Mouse (Mus musculus) thymus, postnatal 10 days (tissue): ENCODE results near the gene Tfb1m.

Experiments used
- DNase-seq, 2 experiments: peaks; one replicate each; pipeline ENCODE4 v3.0.0; 2021; ENCODE audit warnings: low spot score in 2 of 2

Tfb1m gene

DNA sequence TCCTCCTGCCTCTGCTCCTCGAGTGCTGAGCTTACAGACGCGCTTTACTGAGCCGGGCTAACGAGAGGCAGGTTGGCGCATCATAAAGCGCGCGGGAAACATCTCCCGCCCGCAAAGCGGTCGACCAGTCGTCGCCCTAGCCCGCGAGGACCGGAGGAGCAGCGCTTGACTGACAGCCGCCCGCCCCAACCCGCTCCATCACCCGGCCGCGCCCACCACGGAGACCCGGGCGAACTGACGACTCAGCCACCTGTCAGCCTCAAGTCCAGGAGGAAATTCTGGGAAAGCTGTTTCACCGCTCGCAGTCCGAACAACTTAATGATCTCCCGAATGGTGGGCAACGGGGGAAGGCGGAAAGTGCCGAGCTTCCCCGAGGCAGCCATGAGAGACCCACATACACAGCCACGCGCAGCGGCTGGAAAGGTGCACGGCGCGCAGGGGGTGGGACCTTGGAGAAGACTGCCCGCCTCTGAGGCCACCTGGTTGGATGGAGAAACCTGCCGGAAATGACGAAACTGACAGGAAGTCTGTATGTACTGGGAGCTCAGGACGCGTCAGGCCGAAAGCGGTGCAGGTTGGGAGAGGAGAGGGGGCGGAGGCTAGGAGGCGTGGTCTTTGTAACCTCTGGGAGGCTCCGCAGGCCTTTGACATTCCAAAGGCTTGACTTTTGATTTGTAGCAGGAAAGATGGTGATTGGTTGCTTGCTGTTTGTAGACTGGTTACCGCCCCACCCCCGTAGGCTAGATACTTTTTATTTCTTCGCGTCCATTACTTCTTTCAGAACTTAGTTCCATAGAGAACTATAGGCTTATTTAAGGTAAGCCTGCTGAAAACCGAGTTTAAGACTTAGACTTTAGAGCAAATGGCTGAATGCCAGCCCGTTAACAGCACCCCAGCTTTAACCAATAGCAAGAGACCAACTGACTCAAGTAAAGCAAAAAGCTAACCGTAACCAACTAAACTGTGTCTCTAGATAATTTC is at the start of gene Tfb1m:
Gene Tfb1m, minus strand, starts transcription at position 451 of the 981 bp plus-strand sequence.
- DNase-seq = peak; percentile 96 to 97

DNA sequence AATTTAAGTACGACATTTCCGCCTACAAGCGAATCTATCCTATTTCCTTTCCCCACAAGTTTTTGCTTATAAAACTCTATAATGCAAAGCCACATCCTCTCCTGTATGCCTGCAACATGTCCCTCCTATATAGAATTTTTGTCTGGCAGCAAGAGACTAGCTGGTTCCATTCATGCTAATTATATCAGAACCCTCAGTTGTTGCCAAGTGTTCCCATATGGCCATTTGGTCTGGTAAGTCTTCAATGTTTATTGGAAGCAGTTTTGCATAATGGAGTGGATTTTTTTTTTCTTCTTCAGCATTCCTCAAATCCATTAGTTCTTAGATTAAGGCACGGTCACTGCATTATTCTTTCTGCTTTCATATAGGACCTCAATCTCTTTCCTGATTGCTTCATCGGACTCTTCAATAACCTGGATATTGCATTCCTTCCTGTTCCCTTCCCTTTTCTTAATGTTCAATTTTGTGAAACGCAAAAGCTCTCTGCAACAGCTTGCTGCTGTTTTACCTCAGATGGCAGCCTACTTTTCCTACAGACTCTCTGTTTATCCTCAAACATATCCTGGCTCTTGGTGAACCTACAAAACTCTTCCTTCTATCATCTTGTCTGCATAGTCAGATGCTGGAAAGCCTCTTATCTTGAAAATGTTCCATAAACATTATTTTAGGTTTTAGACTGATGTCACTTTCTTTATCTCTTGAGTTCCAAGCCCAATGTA is 45.5 kb upstream of the Tfb1m start:
- no peak for DNase-seq

DNA sequence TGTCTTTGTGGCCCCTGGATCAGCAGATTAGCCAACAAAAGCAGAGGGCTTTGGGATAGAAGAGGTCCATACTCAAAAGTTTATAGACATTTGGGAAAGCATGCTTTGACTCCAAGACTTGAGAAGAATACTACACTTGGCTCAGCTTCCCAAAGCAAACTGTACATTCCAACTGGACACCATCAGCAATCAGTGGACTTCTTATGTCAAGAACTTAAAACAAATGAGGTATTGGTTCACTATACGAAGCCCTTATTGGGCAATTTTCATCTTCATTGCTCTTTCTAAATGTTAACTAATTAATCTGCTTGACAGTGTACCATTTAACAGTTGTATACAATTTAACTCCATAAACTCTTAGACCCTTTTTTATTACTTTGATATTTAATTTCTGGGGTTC is 40.8 kb upstream of the Tfb1m start:
- DNase-seq = no peak

DNA sequence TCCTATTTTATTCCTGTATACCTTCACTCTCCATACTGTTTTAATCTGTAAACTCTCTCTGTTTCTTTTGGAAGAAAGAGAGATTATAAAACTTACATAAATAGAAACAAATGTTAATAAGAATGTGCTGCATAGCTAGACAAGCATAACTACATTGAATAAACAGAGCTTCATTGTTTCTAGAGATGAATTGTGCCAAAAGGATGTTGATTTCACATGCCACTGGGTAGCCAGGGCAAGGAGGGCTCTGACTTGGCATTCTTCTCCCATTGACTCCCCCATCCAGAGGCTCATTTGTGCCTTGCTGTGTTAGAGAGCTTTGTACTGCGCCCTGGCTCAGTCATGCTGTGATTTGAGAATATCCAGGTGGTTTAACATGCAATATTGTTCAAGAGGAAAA is 40.3 kb upstream of the Tfb1m start:
- no peak for DNase-seq

GRCm38 (mm10) chr17:3597130-3597529 is 39.5 kb upstream of the Tfb1m start:
- DNase-seq = no peak

GRCm38 (mm10) chr17:3570876-3571275 is 13.3 kb upstream of the Tfb1m start:
- peak in 1 of 2 experiments; percentile 37 for DNase-seq

DNA sequence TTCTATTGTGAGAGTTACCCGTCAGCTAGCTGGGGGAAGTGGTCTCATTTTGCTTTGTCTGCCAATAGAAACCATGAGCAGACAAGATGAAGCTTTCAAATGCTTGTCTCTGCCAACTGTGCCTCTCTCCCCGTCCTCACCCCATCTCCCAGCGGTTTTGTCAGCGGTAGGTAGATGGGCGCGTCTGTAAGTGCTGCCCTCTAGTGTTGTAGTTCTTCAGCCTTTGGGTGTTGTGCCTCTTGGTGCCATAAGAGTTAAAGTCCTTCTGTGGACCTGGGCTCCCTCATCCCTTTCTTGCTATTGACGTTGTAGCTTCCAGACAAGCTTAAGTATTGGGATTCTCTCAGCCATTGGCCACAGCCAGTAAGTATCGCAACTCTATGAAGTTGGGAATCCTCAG is 4.8 kb upstream of the Tfb1m start:
- peak in 1 of 2 experiments; percentile 45 for DNase-seq

GRCm38 (mm10) chr17:3560534-3560933 is 3.0 kb upstream of the Tfb1m start:
- DNase-seq = no peak

DNA sequence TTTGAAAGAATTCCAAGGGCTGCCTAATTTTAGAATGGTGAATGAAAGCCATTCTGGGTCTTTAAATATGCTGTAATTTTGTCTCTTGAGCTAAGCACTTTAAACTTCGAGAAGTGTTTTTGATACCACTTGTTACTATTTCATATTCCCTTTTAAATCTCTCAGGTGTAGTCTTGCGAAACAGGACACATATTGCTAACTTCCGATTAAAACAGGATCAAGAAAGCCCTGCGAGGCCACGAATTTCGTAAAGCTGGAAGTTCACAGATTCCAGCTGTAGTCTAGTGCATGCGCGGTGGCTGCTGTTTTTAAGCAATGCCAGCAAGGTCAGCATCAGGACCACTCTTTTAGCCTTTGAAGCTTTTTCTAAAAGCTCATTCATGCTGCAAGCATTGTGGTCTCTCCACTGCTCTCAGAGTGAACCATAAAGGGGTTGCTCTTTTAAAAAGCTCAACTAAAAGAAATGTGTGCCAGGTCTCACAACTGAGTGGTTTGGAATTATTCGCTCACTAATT is 832 bp upstream of the Tfb1m start:
- DNase-seq = no peak

DNA sequence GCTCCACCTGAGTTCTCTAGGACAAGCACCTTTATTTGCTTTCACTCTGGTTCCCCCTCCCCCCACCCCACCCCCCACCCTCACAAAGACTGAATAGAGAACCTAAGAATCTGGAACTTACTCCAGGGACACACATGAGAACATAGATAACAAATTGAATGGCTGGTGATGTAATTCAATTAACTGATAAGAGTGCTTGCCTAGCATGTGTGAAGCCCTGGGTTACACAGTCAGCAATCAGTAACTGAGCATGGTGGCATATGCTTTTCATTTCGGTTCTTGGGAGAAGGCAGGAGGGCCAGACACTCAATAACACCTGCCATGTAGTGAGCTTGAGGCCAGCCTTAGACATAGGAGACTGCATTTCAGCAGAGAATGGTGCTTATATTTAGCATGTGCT is 1.3 kb downstream of the Tfb1m start:
- no peak for DNase-seq

DNA sequence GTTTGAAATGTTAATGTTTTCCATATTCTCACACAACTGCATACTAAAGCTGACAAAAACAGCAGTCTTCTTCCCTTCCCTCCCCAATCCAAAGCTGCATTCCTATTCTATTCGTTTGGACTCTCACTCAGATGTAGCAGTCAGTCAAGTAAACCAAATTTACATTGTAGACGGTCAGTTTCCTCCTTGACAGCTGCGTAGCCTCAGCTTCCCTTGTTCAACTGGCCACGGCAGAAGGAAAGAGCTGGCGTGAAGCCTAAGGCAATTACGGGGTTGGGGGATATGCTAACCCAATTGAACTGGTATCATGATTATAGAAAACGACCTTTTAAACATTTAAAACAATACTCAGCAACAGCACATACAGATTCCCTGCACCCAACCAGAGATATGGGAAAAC is 9.9 kb downstream of the Tfb1m start:
- no peak for DNase-seq

GRCm38 (mm10) chr17:3541033-3541432 is 16.5 kb downstream of the Tfb1m start:
- no peak for DNase-seq

GRCm38 (mm10) chr17:3540304-3540703 is 17.3 kb downstream of the Tfb1m start:
- DNase-seq = no peak

DNA sequence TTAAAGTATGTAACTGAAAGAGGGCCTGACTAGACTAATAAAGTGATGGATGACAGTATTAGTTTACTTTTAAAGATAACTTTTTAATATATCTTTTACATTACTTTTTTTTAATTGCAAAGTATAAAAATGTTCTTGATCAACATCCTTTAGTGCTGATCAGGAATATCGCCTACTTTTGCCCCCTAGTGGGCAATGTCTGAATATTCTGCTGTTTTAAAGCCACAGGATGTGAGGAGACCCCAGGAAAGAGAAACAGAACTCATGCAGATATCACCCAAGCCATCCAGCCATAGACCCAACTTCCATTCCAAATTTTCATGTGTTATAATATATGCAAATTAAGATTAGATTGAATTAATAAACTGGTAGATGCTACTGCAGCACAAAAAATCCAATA is 24.2 kb downstream of the Tfb1m start:
- DNase-seq = peak in 1 of 2 experiments; percentile 36

DNA sequence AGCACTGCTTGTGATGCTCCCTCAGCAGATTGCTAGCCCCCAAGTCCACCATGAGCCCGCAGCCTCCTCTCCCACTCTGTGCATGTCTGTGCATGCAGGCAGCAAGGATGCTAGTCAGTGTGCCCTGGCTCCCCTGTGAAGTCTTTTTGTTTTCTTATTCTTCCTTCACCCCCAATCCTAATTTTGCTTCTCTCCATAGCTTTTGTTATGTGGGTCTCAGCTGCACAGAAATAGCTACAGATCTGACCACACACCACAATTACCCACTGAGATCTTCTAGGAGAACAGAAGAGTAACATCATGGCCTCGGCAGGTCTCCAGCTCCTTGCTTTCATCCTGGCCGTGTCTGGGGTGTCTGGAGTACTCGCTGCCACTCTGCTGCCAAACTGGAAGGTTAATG is 25.3 kb downstream of the Tfb1m start, which contains the start of gene Cldn20:
Gene Cldn20, plus strand, starts transcription at position 301 of the 400 bp plus-strand sequence.
- no peak for DNase-seq

GRCm38 (mm10) chr17:3531641-3532040 is 25.9 kb downstream of the Tfb1m start:
- no peak for DNase-seq

DNA sequence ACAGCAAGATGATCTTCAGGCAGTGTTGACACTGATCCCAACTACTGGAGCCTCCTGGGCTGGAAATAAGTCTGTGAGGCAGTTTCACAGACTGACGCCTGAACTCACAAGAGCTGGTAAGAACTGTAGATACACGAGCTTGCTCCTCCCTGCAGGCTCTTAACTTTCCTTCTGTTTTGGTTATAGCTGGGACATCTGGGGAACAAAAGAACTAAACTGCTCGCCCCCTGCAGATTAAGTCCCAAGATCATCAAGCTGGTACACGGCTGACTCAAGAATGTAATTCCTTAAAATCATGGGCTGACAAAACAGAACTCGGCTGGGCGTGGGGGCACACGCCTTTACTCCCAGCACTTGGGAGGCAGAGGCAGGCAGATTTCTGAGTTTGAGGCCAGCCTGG is 27.0 kb downstream of the Tfb1m start:
- no peak for DNase-seq

- DNase-seq = no peak
These were observed 28.1 kb downstream of the Tfb1m start for GRCm38 (mm10) chr17:3529523-3529922.

DNA sequence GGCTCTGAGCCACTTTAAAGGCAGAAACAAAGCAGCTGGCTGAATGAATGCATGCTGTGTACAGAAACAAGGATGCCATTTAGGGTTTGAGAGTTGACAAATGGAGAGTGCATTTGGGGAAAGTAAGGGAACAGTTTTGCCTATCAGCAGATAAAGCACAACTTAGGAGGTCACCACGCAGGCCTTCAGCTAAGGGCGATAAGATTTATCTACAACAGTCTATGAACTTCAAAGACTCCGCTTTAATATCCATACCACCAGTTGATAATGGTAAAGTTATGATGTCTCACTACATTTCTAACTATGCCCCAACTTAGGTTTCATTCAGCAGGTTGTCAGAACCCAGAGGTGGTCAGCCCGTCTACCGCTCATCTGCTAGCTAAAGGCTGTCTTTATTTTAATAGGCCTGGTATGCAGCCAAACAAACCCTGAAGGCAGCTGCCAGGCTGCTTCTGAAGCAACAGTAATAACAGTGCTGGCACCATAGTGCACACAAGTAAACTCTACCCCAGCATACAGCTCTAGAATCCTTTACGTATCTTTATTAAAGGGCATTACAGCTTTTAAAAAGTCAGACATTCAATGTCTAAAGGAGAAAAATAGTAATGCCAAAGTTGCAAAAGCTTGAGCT is 29.6 kb downstream of the Tfb1m start:
- DNase-seq = no peak

GRCm38 (mm10) chr17:3520344-3520743 is 37.2 kb downstream of the Tfb1m start:
- no peak for DNase-seq

DNA sequence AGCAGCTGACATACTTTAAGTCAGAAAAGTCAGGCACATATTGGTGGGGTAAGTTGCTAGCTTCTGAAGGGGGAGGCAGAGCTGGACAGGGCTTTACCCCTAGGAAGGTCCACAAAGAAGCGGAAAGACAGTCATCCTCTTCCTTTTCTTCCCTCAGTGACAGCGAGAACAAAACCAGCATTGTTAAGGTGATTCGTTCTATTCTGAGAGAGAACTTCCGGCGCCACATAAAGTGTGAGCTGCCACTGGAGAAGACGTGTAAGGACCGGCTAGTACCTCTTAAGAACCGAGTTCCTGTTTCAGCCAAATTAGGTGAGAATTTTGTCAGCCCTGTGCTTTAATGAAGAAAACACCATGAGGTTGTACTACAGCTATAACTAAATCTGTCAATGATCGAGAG is 41.2 kb downstream of the Tfb1m start:
- DNase-seq = no peak

DNA sequence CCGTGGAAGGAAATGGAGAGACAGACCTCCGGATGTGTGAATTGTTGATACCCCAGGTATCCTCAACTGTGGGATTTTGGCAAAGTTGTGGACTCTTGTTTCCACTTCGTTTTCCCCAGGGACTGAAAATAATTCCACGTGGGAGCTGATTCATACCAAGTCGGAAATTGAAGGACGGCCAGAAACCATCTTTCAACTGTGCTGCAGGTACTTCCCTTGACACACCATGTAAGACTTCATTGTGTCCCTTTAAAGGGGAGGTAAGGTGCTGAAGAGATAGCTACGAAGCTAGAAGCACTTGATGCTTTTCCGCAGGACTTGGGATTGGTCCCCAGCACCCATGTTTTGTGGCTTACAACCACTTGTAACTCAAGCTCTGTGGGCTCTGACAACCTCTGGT is 41.7 kb downstream of the Tfb1m start:
- no peak for DNase-seq
